15 mouse cellular contexts compared by ENCODE assay signal in the genomic region with DNA sequence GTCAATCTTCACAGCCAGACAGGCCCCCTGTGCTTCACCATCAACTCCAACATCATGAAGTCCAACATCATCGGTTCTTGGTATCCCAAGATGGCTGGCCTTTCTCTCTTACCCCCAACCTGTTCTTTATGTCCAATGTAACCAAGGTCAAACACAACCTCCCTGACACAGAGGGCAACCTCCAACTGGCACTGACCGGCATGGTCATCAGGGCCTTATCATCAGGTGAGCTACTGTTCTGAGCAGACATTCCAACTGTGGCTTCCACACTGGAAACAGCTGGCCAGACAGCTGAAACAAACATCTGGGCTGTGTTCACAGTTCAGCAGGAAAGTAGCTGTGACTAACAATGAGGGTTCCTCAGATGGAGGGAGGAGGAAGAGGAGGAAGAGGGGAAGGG.
"Had no signal": no experiment of that assay in that cellular context is flagged by ENCODE, and none has a peak within 500 bp of the region (broad histone marks: within the 10 kb centered on the region; RNA-seq: fewer than 3 reads in every experiment).

No protein-coding gene starts in this region.

- H3K9me3 ChIP-seq: lung, embryonic 15.5 days; midbrain, embryonic 13.5 days; midbrain, embryonic 15.5 days; neural tube, embryonic 12.5 days; stomach, embryonic 15.5 days had no signal

- H3K27ac ChIP-seq: lung, embryonic 15.5 days; macrophage; midbrain, embryonic 13.5 days; midbrain, embryonic 15.5 days; neural tube, embryonic 12.5 days; stomach, embryonic 15.5 days; stomach, postnatal 0 days had no signal

- DNase-seq: lung, adult 2 months; right cerebral cortex, postnatal 14 days; thymus, adult 2 months; thymus, postnatal 25 days; thymus, postnatal 4 days had no signal

- H3K4me2 ChIP-seq: lung, embryonic 15.5 days; midbrain, embryonic 11.5 days; midbrain, embryonic 13.5 days; midbrain, embryonic 15.5 days; neural tube, embryonic 12.5 days; stomach, embryonic 15.5 days had no signal

- H3K36me3 ChIP-seq: midbrain, embryonic 15.5 days had no signal

- H3K4me1 ChIP-seq: lung, embryonic 15.5 days; midbrain, embryonic 15.5 days; neural tube, embryonic 12.5 days; stomach, embryonic 15.5 days had no signal

- H3K4me3 ChIP-seq: lung, embryonic 15.5 days; megakaryocyte, embryonic 14.5 days; midbrain, embryonic 13.5 days; midbrain, embryonic 15.5 days; neural tube, embryonic 12.5 days; stomach, embryonic 15.5 days had no signal

- H3K9ac ChIP-seq: lung, embryonic 15.5 days; midbrain, embryonic 13.5 days; midbrain, embryonic 15.5 days; neural tube, embryonic 12.5 days; stomach, embryonic 15.5 days had no signal

- H3K27me3 ChIP-seq: lung, embryonic 15.5 days; megakaryocyte, embryonic 14.5 days; midbrain, embryonic 13.5 days; midbrain, embryonic 15.5 days; neural tube, embryonic 12.5 days; stomach, embryonic 15.5 days had no signal

- ATAC-seq: lung, postnatal 0 days; midbrain, embryonic 13.5 days; midbrain, embryonic 15.5 days had no signal
